Mouse (Mus musculus): ENCODE measurements at regions not wholly inside any gene's neighbourhood (a gene's known extent, or its start where the extent isn't known, plus 50 kb on each side); places are given as distances from the start of the nearest gene placed in this dataset.

GRCm38 (mm10) chr1:64413181-64413560, 119.3 kb upstream of the Creb1 start:
- no peaks in the 10 kb centered on the region for H3K36me3 ChIP-seq (ENCODE audit: control insufficient read depth in 1 of 2, insufficient read depth in 2 of 2, low read length in 2 of 2)
- no peak for DNase-seq (ENCODE audit: low read depth, low spot score)
- H3K4me3 ChIP-seq (ENCODE audit: control insufficient read depth in 1 of 2, insufficient read depth in 1 of 2, low read depth in 2 of 2, low read length in 2 of 2), result no peak overlapping the region
- TF ChIP-seq ZC3H11A (IDR thresholded peaks at IDR 0.05; ENCODE audit: low read depth, low read length) (no peak), EP300 (IDR thresholded peaks at IDR 0.05; ENCODE audit: low read depth in 1 of 2, low read length in 2 of 2) (no peak), MAX (IDR thresholded peaks at IDR 0.05; ENCODE audit: low read length) (no peak), NELFE (IDR thresholded peaks at IDR 0.05; ENCODE audit: low read depth, low read length) (no peak), TBP (IDR thresholded peaks at IDR 0.05; ENCODE audit: low read depth, low read length) (no peak), KAT2A (conservative IDR thresholded peaks at IDR 0.05; ENCODE audit: low read depth, low read length) (no peak)
- H3K9me3 ChIP-seq (replicated peaks; ENCODE audit: insufficient read depth, low read length), result no peaks in the 10 kb centered on the region
- H3K27ac ChIP-seq (ENCODE audit: control insufficient read depth, low read depth, low read length), result no peak overlapping the region
- H3K27me3 ChIP-seq (ENCODE audit: control insufficient read depth in 1 of 2, insufficient read depth in 2 of 2, low read length in 2 of 2), result no peaks in the 10 kb centered on the region
- no peaks in the 10 kb centered on the region for H3K79me2 ChIP-seq (ENCODE audit: control insufficient read depth, insufficient read depth, low read length, poor library complexity)
- H3K9ac ChIP-seq (ENCODE audit: control insufficient read depth, low read depth, low read length, poor library complexity, severe bottlenecking), result no peak overlapping the region
- no peaks in the 10 kb centered on the region for H3K4me1 ChIP-seq (ENCODE audit: control insufficient read depth in 1 of 2, insufficient read depth in 2 of 2, low read length in 2 of 2)

GRCm38 (mm10) chr1:64412481-64413180, 119.8 kb upstream of the Creb1 start:
- H3K9ac ChIP-seq (ENCODE audit: control insufficient read depth, low read depth, low read length, poor library complexity, severe bottlenecking), result no peak overlapping the region
- DNase-seq (ENCODE audit: low read depth, low spot score), result no peak
- H3K27me3 ChIP-seq (ENCODE audit: control insufficient read depth in 1 of 2, insufficient read depth in 2 of 2, low read length in 2 of 2), result no peaks in the 10 kb centered on the region
- no peaks in the 10 kb centered on the region for H3K79me2 ChIP-seq (ENCODE audit: control insufficient read depth, insufficient read depth, low read length, poor library complexity)
- no peak overlapping the region for H3K4me3 ChIP-seq (ENCODE audit: control insufficient read depth in 1 of 2, insufficient read depth in 1 of 2, low read depth in 2 of 2, low read length in 2 of 2)
- H3K36me3 ChIP-seq (ENCODE audit: control insufficient read depth in 1 of 2, insufficient read depth in 2 of 2, low read length in 2 of 2), result no peaks in the 10 kb centered on the region
- no peak overlapping the region for H3K27ac ChIP-seq (ENCODE audit: control insufficient read depth, low read depth, low read length)
- no peaks in the 10 kb centered on the region for H3K4me1 ChIP-seq (ENCODE audit: control insufficient read depth in 1 of 2, insufficient read depth in 2 of 2, low read length in 2 of 2)
- no peaks in the 10 kb centered on the region for H3K9me3 ChIP-seq (replicated peaks; ENCODE audit: insufficient read depth, low read length)
- TF ChIP-seq BHLHE40 (IDR thresholded peaks at IDR 0.05; ENCODE audit: borderline replicate concordance, low read depth, low read length) (no peak), MAX (IDR thresholded peaks at IDR 0.05; ENCODE audit: low read length) (no peak), HCFC1 (IDR thresholded peaks at IDR 0.05; ENCODE audit: low read depth, low read length) (no peak), ZKSCAN1 (IDR thresholded peaks at IDR 0.05; ENCODE audit: low read depth, low read length) (no peak), KAT2A (conservative IDR thresholded peaks at IDR 0.05; ENCODE audit: low read depth, low read length) (no peak), POLR2AphosphoS2 (IDR thresholded peaks at IDR 0.05; ENCODE audit: low read length) (no peak), USF2 (IDR thresholded peaks at IDR 0.05; ENCODE audit: borderline replicate concordance in 1 of 2, insufficient read depth in 1 of 2, low read depth in 1 of 2, low read length in 2 of 2) (no peak), NELFE (IDR thresholded peaks at IDR 0.05; ENCODE audit: low read depth, low read length) (no peak), GATA1 (IDR thresholded peaks at IDR 0.05; ENCODE audit: low read depth, low read length) (no peak), MXI1 (IDR thresholded peaks at IDR 0.05; ENCODE audit: low read depth, low read length) (no peak), TCF12 (IDR thresholded peaks at IDR 0.05; ENCODE audit: low read depth, low read length) (no peak), NRF1 (IDR thresholded peaks at IDR 0.05; ENCODE audit: insufficient read depth, low read depth, low read length, poor library complexity, severe bottlenecking) (no peak), CHD2 (IDR thresholded peaks at IDR 0.05; ENCODE audit: low read length) (no peak), MEF2A (IDR thresholded peaks at IDR 0.05; ENCODE audit: extremely low read depth, insufficient replicate concordance, low read depth, low read length, poor library complexity, severe bottlenecking) (no peak), ZC3H11A (IDR thresholded peaks at IDR 0.05; ENCODE audit: low read depth, low read length) (no peak)
